Mouse (Mus musculus) kidney, adult 2 months (tissue): ENCODE measurements around the gene Il34.

Experiments used
- CTCF ChIP-seq: fragments of 200-500 bp; conservative IDR thresholded peaks from 2 replicates; pipeline ENCODE4 v1.5.1; 2011; ENCODE audit warnings: low read depth, mild to moderate bottlenecking, control low read depth, low read length, moderate library complexity, mixed read lengths; ENCODE audit not compliant: insufficient read depth, insufficient read length
- POLR2A ChIP-seq: fragments of 200-500 bp; IDR thresholded peaks from one replicate; pipeline ENCODE4 v1.6.1; 2011; ENCODE audit warnings: low read depth, low read length, control low read depth

- TF ChIP-seq POLR2A = no peak
- TF ChIP-seq CTCF = peak; percentile 27
Measured at GRCm38 (mm10) chr8:110749500-110750170, 56.1 kb downstream of the Il34 start.
